In genomic region chr2:155276621-155277175, GRCm38 (mm10) we compare ENCODE assay signal across 8 mouse cellular contexts. TPM values are rescaled to one million over a fixed set of nuclear protein-coding genes. Genes with fewer than 3 reads are reported as not detected.
DNase-seq lines count a peak whose midpoint lies in the region; ATAC-seq and TF ChIP-seq lines count a peak whose summit lies in the region.

No protein-coding gene starts in this region.

- intact Hi-C loops in heart, adult 2 months (cut with DNase I), result loop anchor here (2.0 kb wide), 1 partner anchor 108 kb away; no protein-coding TSS in a partner anchor

- H3K9ac ChIP-seq in heart, adult 2 months (ENCODE audit: low read depth, low read length), result peak overlapping the region; percentile 92
- H3K9ac ChIP-seq in kidney, embryonic 14.5 days (ENCODE audit: low read depth, low read length), result peak overlapping the region; percentile 92
- peak overlapping the region; percentile 91 for H3K9ac ChIP-seq in neural tube, embryonic 15.5 days (replicated peaks)

- 0 out of 2 replicates have a peak, but pooled peaks have one; percentile 21 for TF ChIP-seq CTCF in heart, adult 2 months (IDR thresholded peaks at IDR 0.05)

- H3K27ac ChIP-seq in heart, adult 2 months, result peak overlapping the region; percentile 100
- peak overlapping the region; percentile 80 for H3K27ac ChIP-seq in kidney, embryonic 14.5 days (ENCODE audit: low read depth, low read length)
- H3K27ac ChIP-seq in neural tube, embryonic 15.5 days (replicated peaks), result peak overlapping the region; percentile 91

- TF ChIP-seq POLR2A in heart, adult 2 months (IDR thresholded peaks at IDR 0.05; ENCODE audit: insufficient read depth, low read depth, low read length), result peak; percentile 79

- H3K4me2 ChIP-seq in kidney, embryonic 14.5 days (replicated peaks; ENCODE audit: low read depth, low read length), result peak overlapping the region; percentile 74
- H3K4me2 ChIP-seq in neural tube, embryonic 15.5 days, result peak overlapping the region; percentile 81

- no peaks in the 10 kb centered on the region for H3K79me2 ChIP-seq in heart, adult 2 months (replicated peaks; ENCODE audit: control insufficient read depth, insufficient read depth, low read length)

- peak; percentile 44 for ATAC-seq in CD4-positive, CD25-positive, alpha-beta regulatory T cell, adult 4 months
- ATAC-seq in kidney, embryonic 14.5 days (ENCODE audit: low FRiP score, low TSS enrichment), result peak; percentile 89
- ATAC-seq in neural tube, embryonic 15.5 days (ENCODE audit: low FRiP score), result peak; percentile 85

- H3K9me3 ChIP-seq in kidney, embryonic 14.5 days (ENCODE audit: control insufficient read depth, low read length), result no peaks in the 10 kb centered on the region
- no peaks in the 10 kb centered on the region for H3K9me3 ChIP-seq in neural tube, embryonic 15.5 days (replicated peaks)

- 0 out of 2 replicates have a peak, but pooled peaks have one; percentile 33 for TF ChIP-seq EP300 in heart, adult 2 months (IDR thresholded peaks at IDR 0.05; ENCODE audit: insufficient read depth, low read depth, low read length)

- H3K4me1 ChIP-seq in heart, adult 2 months (ENCODE audit: control insufficient read depth, insufficient read depth, low read length), result peaks cover 10% of the 10 kb centered on the region
- 0 out of 2 replicates have a peak, but pooled peaks cover 6% of the 10 kb centered on the region for H3K4me1 ChIP-seq in kidney, embryonic 14.5 days (ENCODE audit: control insufficient read depth, insufficient read depth, low read length)
- peaks cover 15% of the 10 kb centered on the region for H3K4me1 ChIP-seq in neural tube, embryonic 15.5 days

- H3K36me3 ChIP-seq in heart, adult 2 months (ENCODE audit: control insufficient read depth, insufficient read depth, low read length), result no peaks in the 10 kb centered on the region; the same call in 1 of the 2 replicates
- peaks cover 17% of the 10 kb centered on the region for H3K36me3 ChIP-seq in kidney, embryonic 14.5 days (ENCODE audit: control insufficient read depth, insufficient read depth, low read length)
- peaks cover 20% of the 10 kb centered on the region for H3K36me3 ChIP-seq in neural tube, embryonic 15.5 days

- H3K4me3 ChIP-seq in heart, adult 2 months, result peak overlapping the region; percentile 87
- H3K4me3 ChIP-seq in kidney, embryonic 14.5 days (ENCODE audit: low read length), result peak overlapping the region; percentile 97
- peak overlapping the region; percentile 79 for H3K4me3 ChIP-seq in neural tube, embryonic 15.5 days (replicated peaks)

- under 1% methylated on average over 36 of the region's 49 CpGs for WGBS in heart, adult 2 months
- under 1% methylated on average over 26 of the region's 49 CpGs for WGBS in kidney, embryonic 14.5 days
- under 1% methylated on average over 31 of the region's 49 CpGs for WGBS in neural tube, embryonic 15.5 days

- H3K27me3 ChIP-seq in heart, adult 2 months (ENCODE audit: control insufficient read depth, insufficient read depth, low read length), result no peaks in the 10 kb centered on the region
- H3K27me3 ChIP-seq in kidney, embryonic 14.5 days (ENCODE audit: control insufficient read depth, insufficient read depth, low read length), result no peaks in the 10 kb centered on the region
- H3K27me3 ChIP-seq in neural tube, embryonic 15.5 days (replicated peaks), result no peaks in the 10 kb centered on the region

- DNase-seq in adrenal gland, postnatal 10 days, result peak; percentile 89
- DNase-seq in embryo, embryonic 9.5 days (ENCODE audit: extremely low spot score), result peak; percentile 78
- DNase-seq in heart, adult 2 months, result no peak
- DNase-seq in lung, adult 18-20 months, result peak; percentile 77 to 81
- peak; percentile 73 for DNase-seq in thymus, postnatal 14 days

RNA-seq across cellular contexts. Expression of gene Map1lc3a, which starts 0.6 kb away (rescaled TPM):
- 1 to 10 TPM; 1.1 to 2.9 TPM for polyA plus RNA-seq in CD4-positive, CD25-positive, alpha-beta regulatory T cell, adult 4 months (2017; shearing (Covaris generic))
- 100 to 1,000 TPM; 421 to 505 TPM for total RNA-seq in adrenal gland, postnatal 10 days (2021)
- 100 to 1,000 TPM; 713 to 821 TPM for total RNA-seq in heart, adult 2 months (2021)
- 933 and 1,030 TPM in 2 replicates for polyA plus RNA-seq in heart, adult 2 months (2012; rRNA removed)
- 135 and 136 TPM in 2 replicates for polyA plus RNA-seq in kidney, embryonic 14.5 days (2014; fragmentation: Nextera tagmentation; extraction: Ambion mirVana)
- 588 and 743 TPM in 2 replicates for polyA plus RNA-seq in neural tube, embryonic 15.5 days (2015; fragmentation: Nextera tagmentation; extraction: Ambion mirVana)

RNA-seq across cellular contexts. Expression of gene Dynlrb1, which starts 40.4 kb away (rescaled TPM):
- 100 to 1,000 TPM; 259 to 281 TPM for polyA plus RNA-seq in CD4-positive, CD25-positive, alpha-beta regulatory T cell, adult 4 months (2017; shearing (Covaris generic))
- total RNA-seq in adrenal gland, postnatal 10 days (2021), result 100 to 1,000 TPM; 259 to 263 TPM
- 100 to 1,000 TPM; 163 to 165 TPM for total RNA-seq in heart, adult 2 months (2021)
- polyA plus RNA-seq in heart, adult 2 months (2012; rRNA removed), result 359 and 543 TPM in 2 replicates
- polyA plus RNA-seq in kidney, embryonic 14.5 days (2014; fragmentation: Nextera tagmentation; extraction: Ambion mirVana), result 431 and 544 TPM in 2 replicates
- 675 and 765 TPM in 2 replicates for polyA plus RNA-seq in neural tube, embryonic 15.5 days (2015; fragmentation: Nextera tagmentation; extraction: Ambion mirVana)

Comparison
In these comparisons a context has a peak if more than half of its experiments do, and no peak if none do; other contexts are left out.
1. DNase-seq: peak in adrenal gland, postnatal 10 days (single experiment), embryo, embryonic 9.5 days (single experiment), lung, adult 18-20 months (2 of 2) and thymus, postnatal 14 days (single experiment); none in heart, adult 2 months (0 of 2).
2. RNA of gene Map1lc3a, which starts 0.6 kb away (polyA plus RNA-seq): 933 to 1,030 TPM in heart, adult 2 months, 588 to 743 TPM in neural tube, embryonic 15.5 days and 135 to 136 TPM in kidney, embryonic 14.5 days; 1.1 to 2.9 TPM in CD4-positive, CD25-positive, alpha-beta regulatory T cell, adult 4 months; every median in the first group is over 10 times any median in the second.
3. Peak in every context shown above with its lines, with median percentiles within 50 percentile points of each other: ATAC-seq, H3K27ac ChIP-seq, H3K4me3 ChIP-seq and H3K9ac ChIP-seq.